Mouse (Mus musculus): ENCODE results near the gene Mast1. TPM values are rescaled to one million over a fixed set of nuclear protein-coding genes. Genes with fewer than 3 reads are reported as not detected.

The Mast1 gene
- polyA plus RNA-seq (2014; fragmentation: Illumina TruSeq; extraction: RNeasy Lipid Tissue Mini Kit (QIAGEN cat#74804); ENCODE audit: insufficient read depth, low read depth, low replicate concordance) = 0.09 TPM

DNA sequence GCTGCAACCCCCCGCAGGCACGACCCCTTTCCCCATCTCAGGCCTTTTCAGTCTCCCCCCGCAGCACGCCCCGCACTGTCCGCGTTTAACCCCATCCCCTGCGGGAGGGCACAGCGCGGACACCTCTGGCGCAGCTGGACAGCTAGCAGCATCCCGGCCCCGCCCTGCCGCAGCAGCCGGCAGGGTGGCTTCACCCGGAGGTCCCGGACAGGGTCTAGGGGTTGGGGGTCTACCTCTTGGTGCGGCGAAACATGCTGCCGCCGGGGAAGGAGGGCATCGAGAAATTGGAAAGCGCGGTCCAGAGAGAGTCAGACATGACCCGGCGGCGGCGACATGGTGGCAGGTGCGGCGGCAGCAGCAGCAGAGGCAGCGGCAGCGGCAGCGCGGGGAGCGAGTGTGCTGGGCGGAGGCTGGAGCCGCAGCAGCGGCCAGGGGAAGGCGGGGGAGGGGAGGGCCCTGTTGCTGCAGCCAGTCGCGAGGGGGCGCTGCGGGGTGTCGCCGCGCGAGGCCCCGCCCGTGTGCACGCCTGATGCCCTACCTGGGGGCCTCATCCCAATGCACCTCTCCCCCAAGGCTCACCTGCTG is at the start of gene Mast1:
Gene Mast1 (minus strand): TSS at position 398 of the 585 bp plus-strand sequence.

DNA sequence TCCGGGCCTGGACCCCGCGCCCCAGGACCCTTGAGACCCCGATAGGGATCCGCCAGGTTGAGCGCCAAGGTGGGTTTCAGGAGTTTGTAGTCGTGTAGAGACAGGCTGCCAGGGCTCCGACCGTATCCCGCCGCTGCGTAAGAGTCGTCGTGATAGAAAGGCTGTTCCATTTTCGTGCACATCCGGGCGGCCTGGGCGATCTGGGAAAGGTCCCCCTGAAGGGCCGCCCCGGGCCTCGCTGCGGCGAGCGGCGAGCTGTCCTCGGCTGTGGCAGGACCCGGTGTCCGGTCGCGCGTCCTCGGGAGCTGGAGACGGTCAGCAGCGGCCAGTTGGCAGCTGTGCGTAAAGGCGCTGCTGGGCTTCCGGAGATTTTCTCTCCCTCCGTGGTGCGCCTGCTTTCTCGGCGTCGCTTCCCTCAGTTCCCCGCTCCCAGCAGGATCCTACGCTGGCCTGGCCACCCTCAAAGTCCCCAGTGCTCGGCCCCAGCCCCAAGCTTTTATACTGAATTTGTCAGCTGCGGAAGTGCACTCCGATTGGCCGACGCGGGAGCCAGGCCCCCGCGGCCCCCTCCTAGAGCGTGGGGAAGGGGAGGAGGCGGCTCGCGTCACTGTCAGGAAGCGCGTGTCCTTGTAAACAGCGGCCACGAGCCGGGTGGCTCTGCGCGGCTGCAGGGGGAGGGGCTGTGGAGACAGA is 41.2 kb upstream of the Mast1 start, which contains the start of gene Junb:
Gene Junb (minus strand): TSS at position 471 of the 693 bp plus-strand sequence.

DNA sequence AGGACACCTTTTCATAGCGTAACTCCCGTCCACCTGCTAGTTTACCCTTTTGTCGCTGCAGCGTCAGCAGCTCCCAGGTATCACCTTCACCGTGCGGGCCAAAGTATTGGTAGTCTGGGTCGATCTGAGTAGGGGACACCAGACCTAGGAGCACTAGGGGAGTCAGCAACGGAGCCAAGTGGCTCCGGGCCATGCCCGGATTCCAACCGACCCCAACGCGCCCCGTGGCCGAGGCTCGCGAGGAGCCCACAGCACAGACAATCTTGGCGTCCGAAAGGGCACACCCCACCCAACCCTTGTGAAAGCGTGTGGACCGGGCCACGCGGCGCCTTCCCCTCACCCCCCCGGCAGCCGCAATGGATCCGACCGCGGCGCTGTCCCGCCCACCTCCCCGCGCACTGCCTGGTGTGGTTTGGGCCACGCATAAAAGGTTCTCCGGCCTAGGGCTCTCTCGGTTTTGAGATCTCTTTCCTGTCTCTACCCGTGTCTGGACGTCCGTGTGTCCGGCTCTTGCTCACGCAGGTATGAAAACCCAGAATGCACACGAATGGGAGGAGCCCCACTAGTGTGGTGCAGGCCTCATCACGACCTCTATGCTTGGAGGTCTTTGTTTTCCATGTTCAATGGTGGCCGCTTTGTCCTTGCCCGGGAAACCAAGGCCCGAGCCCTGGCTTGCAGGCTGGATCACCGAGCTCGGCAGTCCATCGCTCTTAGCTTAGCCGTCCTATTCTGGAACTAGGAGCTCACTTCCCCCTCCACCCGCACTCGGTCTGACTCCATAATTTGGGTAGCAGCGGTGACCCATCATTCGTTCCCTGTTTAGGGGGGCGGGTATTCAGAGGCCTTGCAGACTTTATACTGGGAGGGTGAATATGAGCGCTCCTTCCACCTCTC is 32.3 kb upstream of the Mast1 start, which contains the start of the genes Gm49661, Prdx2 and Rnaseh2a:
Gene Gm49661 (minus strand): TSS at position 193 of the 894 bp plus-strand sequence.
Gene Prdx2 (plus strand): TSS at position 347 of the 894 bp plus-strand sequence.
Gene Rnaseh2a (minus strand): TSS at position 527 of the 894 bp plus-strand sequence.

DNA sequence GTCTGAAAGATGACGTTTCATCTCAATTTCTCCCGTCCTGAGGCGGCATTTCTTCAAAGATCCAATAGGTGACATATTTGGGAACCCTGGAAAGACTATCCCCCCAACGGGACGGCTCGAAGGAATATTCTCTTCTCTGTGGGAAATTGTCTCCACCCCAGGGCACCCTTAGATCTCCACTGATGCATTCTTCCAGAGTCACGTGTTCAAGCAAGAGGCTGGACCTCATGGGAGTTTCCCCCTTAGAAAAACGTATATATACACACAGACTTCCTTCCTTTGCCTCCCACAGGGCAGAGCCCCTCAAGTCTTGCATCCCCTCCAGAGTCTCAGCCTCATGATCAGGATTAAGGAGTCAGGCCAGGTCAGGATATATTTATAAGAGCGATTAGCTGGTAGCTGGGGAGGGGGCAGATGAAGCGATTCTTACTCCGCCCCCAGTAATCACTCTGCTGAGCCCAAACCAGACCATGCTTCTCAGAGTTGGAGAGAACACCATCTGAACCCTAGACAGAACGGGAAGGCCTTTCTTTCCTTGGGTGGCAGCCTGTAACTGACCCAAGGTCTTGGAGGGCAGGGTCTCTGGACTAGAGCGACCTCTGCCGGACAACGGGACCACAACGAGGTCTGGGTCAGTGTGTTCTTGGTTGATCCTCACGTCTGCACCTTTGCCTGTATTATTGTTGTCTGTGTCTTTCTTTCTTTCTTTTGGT is 9.5 kb upstream of the Mast1 start, which contains the start of gene Rtbdn:
Gene Rtbdn (plus strand): TSS at position 464 of the 713 bp plus-strand sequence.

DNA sequence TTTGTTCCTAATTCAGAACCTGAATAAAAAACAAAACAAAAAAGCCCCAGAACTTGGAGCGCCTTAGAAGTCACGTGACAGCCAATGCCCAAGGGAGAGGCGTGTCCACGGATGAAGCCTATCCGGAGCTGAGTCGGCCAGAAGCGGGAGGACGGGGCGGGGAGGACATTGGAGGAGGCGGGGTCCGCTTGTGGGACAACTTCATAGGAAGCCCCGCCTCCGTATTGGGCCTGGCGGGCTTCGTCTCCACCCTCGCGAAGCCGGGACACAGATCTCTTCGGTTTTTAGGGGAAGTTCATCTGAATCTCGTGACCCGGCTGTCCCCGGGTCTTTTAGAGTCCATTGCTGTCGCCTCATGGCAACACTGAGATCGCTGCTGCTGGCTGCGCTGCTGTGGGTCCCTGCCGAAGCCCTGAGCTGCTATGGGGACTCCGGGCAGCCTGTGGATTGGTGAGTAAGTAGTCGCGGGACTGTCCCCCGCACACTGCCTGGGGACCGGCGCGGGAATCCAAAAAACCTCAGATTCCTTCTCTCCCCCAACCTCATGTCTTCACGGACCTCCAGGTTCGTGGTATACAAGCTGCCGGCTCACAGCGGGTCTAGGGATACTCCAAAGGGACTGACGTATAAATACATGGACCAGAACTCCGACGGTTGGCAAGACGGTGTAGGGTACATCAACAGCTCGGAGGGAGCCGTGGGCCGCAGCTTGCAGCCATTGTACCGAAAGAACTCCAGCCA is 28.6 kb downstream of the Mast1 start, which contains the start of gene Dnase2a:
Gene Dnase2a (plus strand): TSS at position 140 of the 741 bp plus-strand sequence.

DNA sequence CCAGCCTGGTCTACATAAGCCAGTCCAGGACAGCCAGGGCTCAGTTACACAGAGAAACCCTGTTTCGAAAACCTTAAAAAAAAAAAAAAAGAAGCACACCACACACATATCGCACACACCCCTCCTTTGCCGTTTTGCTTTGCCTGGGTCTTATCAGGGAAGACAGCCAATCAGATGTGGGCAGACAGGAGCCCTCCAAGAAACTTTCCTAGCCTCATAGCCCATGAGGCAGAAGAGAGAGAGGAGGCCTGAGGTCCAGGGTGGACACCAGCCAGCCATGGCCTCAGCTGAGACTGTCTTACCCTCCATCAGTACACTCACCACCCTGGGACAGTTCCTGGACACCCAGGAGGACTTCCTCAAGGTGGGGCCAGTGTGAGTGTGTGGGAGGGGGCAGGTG is 35.4 kb downstream of the Mast1 start, which contains the start of gene Klf1:
Gene Klf1 (plus strand): TSS at position 177 of the 400 bp plus-strand sequence.

DNA sequence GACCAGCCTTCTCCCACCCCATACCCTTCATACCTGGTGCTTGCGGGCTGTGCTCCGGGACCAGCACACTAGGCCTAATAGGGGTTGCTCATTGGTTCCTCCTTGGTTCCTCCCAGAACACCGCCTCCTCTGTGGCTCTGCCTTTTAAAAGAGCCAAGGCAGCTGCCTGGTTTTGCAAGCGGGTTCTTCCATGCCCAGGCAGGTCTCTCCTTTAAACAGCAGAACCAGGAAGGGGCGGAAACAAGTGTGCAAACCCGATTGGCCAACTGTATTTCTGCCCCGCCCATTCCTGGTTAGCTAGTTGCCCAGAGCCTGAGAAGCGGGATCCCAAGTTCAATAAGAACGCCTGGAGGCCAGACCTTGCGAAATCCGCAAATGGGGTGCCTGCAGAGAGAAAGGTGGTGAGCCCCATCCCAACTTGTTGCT is 43.4 kb downstream of the Mast1 start, which contains the start of gene Gcdh:
Gene Gcdh (minus strand): TSS at position 213 of the 426 bp plus-strand sequence.

DNA sequence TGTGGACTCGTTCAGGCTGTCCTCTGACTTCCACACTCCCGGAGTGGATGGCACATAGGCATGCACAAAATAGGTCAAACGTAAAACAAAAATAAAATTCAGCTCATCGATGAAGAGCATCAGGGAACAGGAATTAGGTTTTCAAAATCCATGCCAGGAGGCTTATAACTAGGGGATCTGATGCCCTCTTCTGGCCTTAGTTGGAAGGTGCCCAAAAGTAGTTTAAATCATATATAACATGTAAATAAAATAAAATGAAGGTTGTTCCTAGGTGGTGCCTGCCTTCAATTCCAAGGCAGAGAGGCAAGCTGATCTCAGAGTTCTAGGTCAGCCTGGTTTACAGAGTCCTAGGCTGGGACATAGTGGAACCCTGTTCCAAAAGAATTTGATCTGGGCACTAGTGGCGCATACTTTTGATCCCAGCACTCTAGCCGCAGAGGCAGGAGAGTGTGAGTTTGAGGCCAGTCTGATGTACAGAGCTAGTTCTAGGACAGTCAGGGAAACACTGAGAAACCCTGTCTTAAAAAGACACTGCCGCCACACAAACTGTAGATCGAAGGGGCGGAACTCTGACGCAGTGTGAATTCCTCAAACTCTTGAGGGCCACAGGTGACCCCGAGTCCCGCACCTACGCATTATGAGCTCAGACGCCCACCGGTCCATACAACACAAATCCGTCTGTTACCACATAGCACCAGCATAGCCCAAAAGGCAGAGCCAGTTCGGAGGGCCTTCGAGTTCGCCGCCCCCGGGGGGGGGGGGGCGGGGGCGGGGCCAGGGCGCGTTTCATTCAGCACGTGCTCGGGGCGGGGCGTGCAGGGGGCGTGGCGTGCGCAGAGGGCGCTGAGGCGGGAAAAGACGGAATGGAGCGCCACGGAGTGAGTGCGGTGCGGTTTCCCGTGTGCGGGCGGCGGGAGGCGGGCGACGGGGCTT is 65.5 kb downstream of the Mast1 start, which contains the start of gene Syce2:
Gene Syce2 (plus strand): TSS at position 736 of the 933 bp plus-strand sequence.

Other genes with a start within 250 kb of the Mast1 start
- gene Nacc1, start 249.5 kb downstream of the Mast1 start, polyA plus RNA-seq (2014; fragmentation: Illumina TruSeq; extraction: RNeasy Lipid Tissue Mini Kit (QIAGEN cat#74804); ENCODE audit: insufficient read depth, low read depth, low replicate concordance) = 19.5 TPM
- 11.6 TPM for gene Lyl1, start 235.9 kb downstream of the Mast1 start, polyA plus RNA-seq (2014; fragmentation: Illumina TruSeq; extraction: RNeasy Lipid Tissue Mini Kit (QIAGEN cat#74804); ENCODE audit: insufficient read depth, low read depth, low replicate concordance)
- gene G430095P16Rik, start 214.4 kb downstream of the Mast1 start, polyA plus RNA-seq (2014; fragmentation: Illumina TruSeq; extraction: RNeasy Lipid Tissue Mini Kit (QIAGEN cat#74804); ENCODE audit: insufficient read depth, low read depth, low replicate concordance) = 2.9 TPM
- gene Nfix, start 137.0 kb downstream of the Mast1 start, polyA plus RNA-seq (2014; fragmentation: Illumina TruSeq; extraction: RNeasy Lipid Tissue Mini Kit (QIAGEN cat#74804); ENCODE audit: insufficient read depth, low read depth, low replicate concordance) = 17.5 TPM
- gene Dand5, start 114.5 kb downstream of the Mast1 start, polyA plus RNA-seq (2014; fragmentation: Illumina TruSeq; extraction: RNeasy Lipid Tissue Mini Kit (QIAGEN cat#74804); ENCODE audit: insufficient read depth, low read depth, low replicate concordance) = 6.1 TPM
- 12.6 TPM for gene Gadd45gip1, start 105.8 kb downstream of the Mast1 start, polyA plus RNA-seq (2014; fragmentation: Illumina TruSeq; extraction: RNeasy Lipid Tissue Mini Kit (QIAGEN cat#74804); ENCODE audit: insufficient read depth, low read depth, low replicate concordance)
- 43.6 TPM for gene Rad23a, start 96.7 kb downstream of the Mast1 start, polyA plus RNA-seq (2014; fragmentation: Illumina TruSeq; extraction: RNeasy Lipid Tissue Mini Kit (QIAGEN cat#74804); ENCODE audit: insufficient read depth, low read depth, low replicate concordance)
- gene Calr, start 90.4 kb downstream of the Mast1 start, polyA plus RNA-seq (2014; fragmentation: Illumina TruSeq; extraction: RNeasy Lipid Tissue Mini Kit (QIAGEN cat#74804); ENCODE audit: insufficient read depth, low read depth, low replicate concordance) = 348 TPM
- 20.7 TPM for gene Farsa, start 80.4 kb downstream of the Mast1 start, polyA plus RNA-seq (2014; fragmentation: Illumina TruSeq; extraction: RNeasy Lipid Tissue Mini Kit (QIAGEN cat#74804); ENCODE audit: insufficient read depth, low read depth, low replicate concordance)
- gene Syce2, start 65.2 kb downstream of the Mast1 start, polyA plus RNA-seq (2014; fragmentation: Illumina TruSeq; extraction: RNeasy Lipid Tissue Mini Kit (QIAGEN cat#74804); ENCODE audit: insufficient read depth, low read depth, low replicate concordance) = 6.5 TPM
- 19.6 TPM for gene Gcdh, start 43.4 kb downstream of the Mast1 start, polyA plus RNA-seq (2014; fragmentation: Illumina TruSeq; extraction: RNeasy Lipid Tissue Mini Kit (QIAGEN cat#74804); ENCODE audit: insufficient read depth, low read depth, low replicate concordance)
- 0.20 TPM for gene Klf1, start 35.4 kb downstream of the Mast1 start, polyA plus RNA-seq (2014; fragmentation: Illumina TruSeq; extraction: RNeasy Lipid Tissue Mini Kit (QIAGEN cat#74804); ENCODE audit: insufficient read depth, low read depth, low replicate concordance)
- gene Dnase2a, start 28.8 kb downstream of the Mast1 start, polyA plus RNA-seq (2014; fragmentation: Illumina TruSeq; extraction: RNeasy Lipid Tissue Mini Kit (QIAGEN cat#74804); ENCODE audit: insufficient read depth, low read depth, low replicate concordance) = 28.2 TPM
- not detected for gene Rtbdn, start 9.6 kb upstream of the Mast1 start, polyA plus RNA-seq (2014; fragmentation: Illumina TruSeq; extraction: RNeasy Lipid Tissue Mini Kit (QIAGEN cat#74804); ENCODE audit: insufficient read depth, low read depth, low replicate concordance)
- gene Gm49661, start 32.1 kb upstream of the Mast1 start, polyA plus RNA-seq (2014; fragmentation: Illumina TruSeq; extraction: RNeasy Lipid Tissue Mini Kit (QIAGEN cat#74804); ENCODE audit: insufficient read depth, low read depth, low replicate concordance) = not detected
- gene Prdx2, start 32.2 kb upstream of the Mast1 start, polyA plus RNA-seq (2014; fragmentation: Illumina TruSeq; extraction: RNeasy Lipid Tissue Mini Kit (QIAGEN cat#74804); ENCODE audit: insufficient read depth, low read depth, low replicate concordance) = 256 TPM
- gene Rnaseh2a, start 32.4 kb upstream of the Mast1 start, polyA plus RNA-seq (2014; fragmentation: Illumina TruSeq; extraction: RNeasy Lipid Tissue Mini Kit (QIAGEN cat#74804); ENCODE audit: insufficient read depth, low read depth, low replicate concordance) = 36.8 TPM
- 59.1 TPM for gene Junb, start 41.4 kb upstream of the Mast1 start, polyA plus RNA-seq (2014; fragmentation: Illumina TruSeq; extraction: RNeasy Lipid Tissue Mini Kit (QIAGEN cat#74804); ENCODE audit: insufficient read depth, low read depth, low replicate concordance)
- 6.5 TPM for gene Hook2, start 53.2 kb upstream of the Mast1 start, polyA plus RNA-seq (2014; fragmentation: Illumina TruSeq; extraction: RNeasy Lipid Tissue Mini Kit (QIAGEN cat#74804); ENCODE audit: insufficient read depth, low read depth, low replicate concordance)
- not detected for gene Best2, start 77.2 kb upstream of the Mast1 start, polyA plus RNA-seq (2014; fragmentation: Illumina TruSeq; extraction: RNeasy Lipid Tissue Mini Kit (QIAGEN cat#74804); ENCODE audit: insufficient read depth, low read depth, low replicate concordance)
- gene Asna1, start 87.9 kb upstream of the Mast1 start, polyA plus RNA-seq (2014; fragmentation: Illumina TruSeq; extraction: RNeasy Lipid Tissue Mini Kit (QIAGEN cat#74804); ENCODE audit: insufficient read depth, low read depth, low replicate concordance) = 56.6 TPM
- 138 TPM for gene Trir, start 89.5 kb upstream of the Mast1 start, polyA plus RNA-seq (2014; fragmentation: Illumina TruSeq; extraction: RNeasy Lipid Tissue Mini Kit (QIAGEN cat#74804); ENCODE audit: insufficient read depth, low read depth, low replicate concordance)
- 14.4 TPM for gene Tnpo2, start 99.6 kb upstream of the Mast1 start, polyA plus RNA-seq (2014; fragmentation: Illumina TruSeq; extraction: RNeasy Lipid Tissue Mini Kit (QIAGEN cat#74804); ENCODE audit: insufficient read depth, low read depth, low replicate concordance)
- gene Fbxw9, start 122.7 kb upstream of the Mast1 start, polyA plus RNA-seq (2014; fragmentation: Illumina TruSeq; extraction: RNeasy Lipid Tissue Mini Kit (QIAGEN cat#74804); ENCODE audit: insufficient read depth, low read depth, low replicate concordance) = 13.7 TPM
- not detected for gene Gm5741, start 130.6 kb upstream of the Mast1 start, polyA plus RNA-seq (2014; fragmentation: Illumina TruSeq; extraction: RNeasy Lipid Tissue Mini Kit (QIAGEN cat#74804); ENCODE audit: insufficient read depth, low read depth, low replicate concordance)
- gene Dhps, start 134.4 kb upstream of the Mast1 start, polyA plus RNA-seq (2014; fragmentation: Illumina TruSeq; extraction: RNeasy Lipid Tissue Mini Kit (QIAGEN cat#74804); ENCODE audit: insufficient read depth, low read depth, low replicate concordance) = 31.0 TPM
- 89.8 TPM for gene Wdr83os, start 143.4 kb upstream of the Mast1 start, polyA plus RNA-seq (2014; fragmentation: Illumina TruSeq; extraction: RNeasy Lipid Tissue Mini Kit (QIAGEN cat#74804); ENCODE audit: insufficient read depth, low read depth, low replicate concordance)
- 19.6 TPM for gene Wdr83, start 143.9 kb upstream of the Mast1 start, polyA plus RNA-seq (2014; fragmentation: Illumina TruSeq; extraction: RNeasy Lipid Tissue Mini Kit (QIAGEN cat#74804); ENCODE audit: insufficient read depth, low read depth, low replicate concordance)
- gene Man2b1, start 145.9 kb upstream of the Mast1 start, polyA plus RNA-seq (2014; fragmentation: Illumina TruSeq; extraction: RNeasy Lipid Tissue Mini Kit (QIAGEN cat#74804); ENCODE audit: insufficient read depth, low read depth, low replicate concordance) = 26.8 TPM
- 1.0 TPM for gene Zfp791, start 185.7 kb upstream of the Mast1 start, polyA plus RNA-seq (2014; fragmentation: Illumina TruSeq; extraction: RNeasy Lipid Tissue Mini Kit (QIAGEN cat#74804); ENCODE audit: insufficient read depth, low read depth, low replicate concordance)
- not detected for gene Cks1brt, start 214.6 kb upstream of the Mast1 start, polyA plus RNA-seq (2014; fragmentation: Illumina TruSeq; extraction: RNeasy Lipid Tissue Mini Kit (QIAGEN cat#74804); ENCODE audit: insufficient read depth, low read depth, low replicate concordance)